In genomic region chr11:108293843-108294242, GRCm38 (mm10) we compare ENCODE assay signal across 24 mouse cellular contexts. TPM values are rescaled to one million over a fixed set of nuclear protein-coding genes. Genes with fewer than 3 reads are reported as not detected.
DNase-seq lines count a peak whose midpoint lies in the region; ATAC-seq and TF ChIP-seq lines count a peak whose summit lies in the region.
"Had no signal": no experiment of that assay in that cellular context is flagged by ENCODE, and none has a peak within 500 bp of the region (broad histone marks: within the 10 kb centered on the region; RNA-seq: fewer than 3 reads in every experiment).

No protein-coding gene starts in this region.

- TF ChIP-seq CTCF in lung, adult 2 months (IDR thresholded peaks at IDR 0.05; ENCODE audit: insufficient read depth, low read length), result no peak

- H3K27ac ChIP-seq in heart, embryonic 10.5 days, result no peak overlapping the region
- H3K27ac ChIP-seq in intestine, embryonic 15.5 days, result no peak overlapping the region
- H3K27ac ChIP-seq in liver, embryonic 13.5 days, result peak overlapping the region; percentile 62
- no peak overlapping the region for H3K27ac ChIP-seq in hindbrain, embryonic 10.5 days
- H3K27ac ChIP-seq: midbrain, embryonic 12.5 days; stomach, embryonic 15.5 days had no signal

- H3K9me3 ChIP-seq in heart, embryonic 10.5 days, result no peaks in the 10 kb centered on the region
- H3K9me3 ChIP-seq in intestine, embryonic 15.5 days, result no peaks in the 10 kb centered on the region
- no peaks in the 10 kb centered on the region for H3K9me3 ChIP-seq in liver, embryonic 13.5 days (replicated peaks)
- no peaks in the 10 kb centered on the region for H3K9me3 ChIP-seq in hindbrain, embryonic 10.5 days
- H3K9me3 ChIP-seq: stomach, embryonic 15.5 days had no signal

- peaks cover 7% of the 10 kb centered on the region; the same call in 1 of the 2 replicates for H3K4me1 ChIP-seq in heart, embryonic 10.5 days
- H3K4me1 ChIP-seq in intestine, embryonic 15.5 days (replicated peaks), result no peaks in the 10 kb centered on the region
- H3K4me1 ChIP-seq in liver, embryonic 13.5 days (replicated peaks), result peaks cover 32% of the 10 kb centered on the region
- H3K4me1 ChIP-seq in hindbrain, embryonic 10.5 days (replicated peaks), result 0 out of 2 replicates have a peak, but pooled peaks cover 4% of the 10 kb centered on the region
- no peaks in the 10 kb centered on the region for H3K4me1 ChIP-seq in lung, adult 2 months (ENCODE audit: control insufficient read depth, insufficient read depth, low read length)
- H3K4me1 ChIP-seq: stomach, embryonic 15.5 days had no signal

- no peak for TF ChIP-seq POLR2A in lung, adult 2 months (IDR thresholded peaks at IDR 0.05; ENCODE audit: borderline replicate concordance, extremely low read depth, low read depth, low read length)

- H3K4me2 ChIP-seq in intestine, embryonic 15.5 days (replicated peaks), result no peak overlapping the region
- H3K4me2 ChIP-seq in liver, embryonic 13.5 days, result peak overlapping the region; percentile 35
- H3K4me2 ChIP-seq: midbrain, embryonic 12.5 days; stomach, embryonic 15.5 days had no signal

- peaks cover 2% of the 10 kb centered on the region; the same call in 1 of the 2 replicates for H3K36me3 ChIP-seq in heart, embryonic 10.5 days
- H3K36me3 ChIP-seq in intestine, embryonic 15.5 days, result no peaks in the 10 kb centered on the region
- H3K36me3 ChIP-seq in liver, embryonic 13.5 days, result no peaks in the 10 kb centered on the region
- no peaks in the 10 kb centered on the region for H3K36me3 ChIP-seq in hindbrain, embryonic 10.5 days
- H3K36me3 ChIP-seq: midbrain, embryonic 12.5 days; stomach, embryonic 15.5 days had no signal

- peak; percentile 61; the same call in 1 of the 2 replicates for ATAC-seq in intestine, embryonic 15.5 days
- ATAC-seq in liver, embryonic 13.5 days (ENCODE audit: low read depth), result peak; percentile 88
- peak; percentile 91 for ATAC-seq in megakaryocyte-erythroid progenitor cell, adult 5-6 weeks (replicated peaks; ENCODE audit: low FRiP score, low TSS enrichment, poor library complexity, severe bottlenecking)

- no peak overlapping the region for H3K4me3 ChIP-seq in heart, embryonic 10.5 days
- H3K4me3 ChIP-seq in intestine, embryonic 15.5 days (replicated peaks), result no peak overlapping the region
- no peak overlapping the region for H3K4me3 ChIP-seq in liver, embryonic 13.5 days (replicated peaks)
- no peak overlapping the region for H3K4me3 ChIP-seq in hindbrain, embryonic 10.5 days
- H3K4me3 ChIP-seq in lung, adult 2 months (replicated peaks; ENCODE audit: extremely low read depth, low read depth, low read length), result no peak overlapping the region
- H3K4me3 ChIP-seq: midbrain, embryonic 12.5 days; stomach, embryonic 15.5 days had no signal

- no peak overlapping the region for H3K9ac ChIP-seq in intestine, embryonic 15.5 days
- H3K9ac ChIP-seq in liver, embryonic 13.5 days, result no peak overlapping the region
- H3K9ac ChIP-seq: midbrain, embryonic 12.5 days; stomach, embryonic 15.5 days had no signal

- WGBS in heart, embryonic 10.5 days, result 69% methylated on average over 3 of the region's 3 CpGs
- WGBS in intestine, embryonic 15.5 days, result 74% methylated on average over 3 of the region's 3 CpGs
- 21% methylated on average over 3 of the region's 3 CpGs for WGBS in liver, embryonic 13.5 days (ENCODE audit: insufficient replicate concordance)
- WGBS in hindbrain, embryonic 10.5 days, result 80% methylated on average over 3 of the region's 3 CpGs
- 67% methylated on average over 3 of the region's 3 CpGs for WGBS in lung, adult 2 months

- no peaks in the 10 kb centered on the region for H3K27me3 ChIP-seq in heart, embryonic 10.5 days (ENCODE audit: insufficient read depth, poor library complexity, severe bottlenecking)
- no peaks in the 10 kb centered on the region for H3K27me3 ChIP-seq in intestine, embryonic 15.5 days (replicated peaks)
- no peaks in the 10 kb centered on the region for H3K27me3 ChIP-seq in liver, embryonic 13.5 days
- H3K27me3 ChIP-seq in hindbrain, embryonic 10.5 days (ENCODE audit: insufficient read depth, poor library complexity, severe bottlenecking), result no peaks in the 10 kb centered on the region
- H3K27me3 ChIP-seq: midbrain, embryonic 12.5 days; stomach, embryonic 15.5 days had no signal

- peak; percentile 81 for DNase-seq in heart, embryonic 10.5 days (ENCODE audit: low spot score)
- no peak for DNase-seq in heart, adult 9 months (ENCODE audit: low spot score in 2 of 2)
- peak; percentile 27 for DNase-seq in liver, embryonic 13.5 days
- DNase-seq in kidney, postnatal 25 days, result no peak
- no peak for DNase-seq in hindbrain, embryonic 10.5 days (ENCODE audit: low spot score)
- no peak for DNase-seq in lung, adult 2 months
- DNase-seq: adrenal gland, postnatal 10 days; cerebellum, adult 9-11 months; gastrocnemius, postnatal 25 days; kidney, adult 2 months; kidney, postnatal 10 days; left cerebral cortex, postnatal 4 days; lung, postnatal 10 days; right cerebral cortex, postnatal 14 days; thymus, postnatal 25 days had no signal

RNA-seq across cellular contexts. Expression of gene Apoh, which starts 49.3 kb away (rescaled TPM):
- polyA plus RNA-seq in heart, embryonic 10.5 days (2016; fragmentation: Nextera tagmentation; extraction: Ambion mirVana), result 0.36 TPM in 1 of 2 replicates, not detected in the other
- polyA plus RNA-seq in intestine, embryonic 15.5 days (2015; fragmentation: Nextera tagmentation; extraction: Ambion mirVana), result 5.3 and 7.5 TPM in 2 replicates
- polyA plus RNA-seq in liver, embryonic 13.5 days (2015; fragmentation: Nextera tagmentation; extraction: Ambion mirVana), result 128 and 148 TPM in 2 replicates
- not detected in 2 replicates for total RNA-seq in megakaryocyte-erythroid progenitor cell, adult 5-6 weeks (2014; fragmentation: Nextera tagmentation)
- total RNA-seq in megakaryocyte-erythroid progenitor cell, adult 5-6 weeks (2017), result not detected in 2 replicates
- polyA plus RNA-seq in hindbrain, embryonic 10.5 days (2016; fragmentation: Nextera tagmentation; extraction: Ambion mirVana), result not detected in 2 replicates
- 0.59 and 1.9 TPM in 2 replicates for polyA plus RNA-seq in lung, adult 2 months (2012; rRNA removed)
- total RNA-seq: heart, adult 8-10 months; hematopoietic stem cell, adult 5-6 weeks; left cerebral cortex, postnatal 4 days had no signal
- polyA plus RNA-seq: forebrain, embryonic 11.5 days; kidney, adult 2 months; midbrain, embryonic 12.5 days; neural tube, embryonic 11.5 days; spleen, adult 2 months had no signal

RNA-seq across cellular contexts. Expression of gene Prkca, which starts 49.9 kb away (rescaled TPM):
- polyA plus RNA-seq in heart, embryonic 10.5 days (2016; fragmentation: Nextera tagmentation; extraction: Ambion mirVana), result 9.2 and 11.3 TPM in 2 replicates
- 19.1 and 22.0 TPM in 2 replicates for polyA plus RNA-seq in intestine, embryonic 15.5 days (2015; fragmentation: Nextera tagmentation; extraction: Ambion mirVana)
- 1.9 and 4.6 TPM in 2 replicates for polyA plus RNA-seq in liver, embryonic 13.5 days (2015; fragmentation: Nextera tagmentation; extraction: Ambion mirVana)
- total RNA-seq in megakaryocyte-erythroid progenitor cell, adult 5-6 weeks (2014; fragmentation: Nextera tagmentation), result 9.6 and 11.4 TPM in 2 replicates
- 4.9 and 8.2 TPM in 2 replicates for total RNA-seq in megakaryocyte-erythroid progenitor cell, adult 5-6 weeks (2017)
- 1.7 and 3.4 TPM in 2 replicates for polyA plus RNA-seq in hindbrain, embryonic 10.5 days (2016; fragmentation: Nextera tagmentation; extraction: Ambion mirVana)
- polyA plus RNA-seq in lung, adult 2 months (2012; rRNA removed), result 6.6 and 13.5 TPM in 2 replicates

Comparison
In these comparisons a context has a peak if more than half of its experiments do, and no peak if none do; other contexts are left out.
1. DNase-seq: peak in heart, embryonic 10.5 days (single experiment) and liver, embryonic 13.5 days (single experiment); none in heart, adult 9 months (0 of 2), kidney, postnatal 25 days (0 of 2), hindbrain, embryonic 10.5 days (single experiment) and lung, adult 2 months (single experiment).
2. RNA of gene Apoh, which starts 49.3 kb away (polyA plus RNA-seq): 128 to 148 TPM in liver, embryonic 13.5 days; 5.3 to 7.5 TPM in intestine, embryonic 15.5 days, 0.59 to 1.9 TPM in lung, adult 2 months, 0.36 TPM in heart, embryonic 10.5 days and not detected in hindbrain, embryonic 10.5 days; every median in the first group is over 10 times any median in the second.
3. Peak in every context shown above with its lines, with median percentiles within 50 percentile points of each other: ATAC-seq.